In the genomic region with DNA sequence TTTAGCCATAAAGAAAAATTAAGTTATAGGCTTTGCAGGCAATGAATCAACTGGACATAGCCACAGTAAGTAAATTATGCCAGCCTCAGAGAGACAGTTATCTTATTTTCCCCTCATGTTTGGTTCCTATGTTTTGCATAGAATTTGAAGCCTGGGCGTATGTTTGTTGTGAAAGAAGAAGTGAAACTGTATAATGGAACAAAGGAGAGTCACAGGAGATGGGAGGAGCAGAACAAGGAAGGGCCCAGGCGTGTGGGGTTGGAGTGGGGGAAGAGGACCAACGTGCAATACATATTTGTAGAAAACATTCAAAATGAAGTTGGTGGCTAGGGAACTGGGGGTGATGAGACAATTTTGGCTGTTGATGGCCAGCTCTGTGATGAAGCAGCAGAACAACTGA, we compare ENCODE assay signal across 19 mouse cellular contexts. TPM values are rescaled to one million over a fixed set of nuclear protein-coding genes. Genes with fewer than 3 reads are reported as not detected.
DNase-seq lines count a peak whose midpoint lies in the region; ATAC-seq and TF ChIP-seq lines count a peak whose summit lies in the region.
"Had no signal": no experiment of that assay in that cellular context is flagged by ENCODE, and none has a peak within 500 bp of the region (broad histone marks: within the 10 kb centered on the region; RNA-seq: fewer than 3 reads in every experiment).

No protein-coding gene starts in this region.

- peak; percentile 24 to 45 for DNase-seq in heart, adult 9 months (ENCODE audit: low spot score in 2 of 2)
- DNase-seq in heart, postnatal 36 days = no peak
- peak; percentile 90 for DNase-seq in CH12.LX (ENCODE audit: extremely low read depth)
- peak; percentile 56 for DNase-seq in lung, postnatal 25 days (ENCODE audit: low spot score)
- DNase-seq in spleen, adult 12 weeks (ENCODE audit: low spot score) = peak; percentile 25
- no peak for DNase-seq in MN1 (ENCODE audit: low spot score)
- DNase-seq: adrenal gland, adult 8-10 months; gastrocnemius, postnatal 36 days; heart, postnatal 10 days; kidney, postnatal 25 days; layer of hippocampus, postnatal 36 days had no signal

- TF ChIP-seq RAD21 in CH12.LX (IDR thresholded peaks at IDR 0.05; ENCODE audit: low read depth, low read length) = no peak; the same call in none of the 2 replicates

- no peaks in the 10 kb centered on the region for H3K27me3 ChIP-seq in CH12.LX (replicated peaks)
- no peaks in the 10 kb centered on the region for H3K27me3 ChIP-seq in intestine, embryonic 16.5 days (replicated peaks; ENCODE audit: control insufficient read depth, insufficient read depth, low read length)
- H3K27me3 ChIP-seq: embryonic facial prominence, embryonic 15.5 days; limb, embryonic 12.5 days; Patski had no signal

- H3K4me3 ChIP-seq in CH12.LX (replicated peaks in 1 of 3; ENCODE audit: low read depth in 2 of 3, low read length in 2 of 3, poor library complexity in 1 of 3) = no peak overlapping the region
- no peak overlapping the region for H3K4me3 ChIP-seq in intestine, embryonic 16.5 days (ENCODE audit: low read length)
- H3K4me3 ChIP-seq: embryonic facial prominence, embryonic 15.5 days; limb, embryonic 12.5 days had no signal

- in situ Hi-C loops in CH12.LX (cut with MboI; ENCODE audit: low pct_ligation_motif_present, low pct_unique_long_range_greater_than_20kb, low sequenced_read_pairs) = loop anchor here (5.0 kb wide), 2 partner anchors 43 to 123 kb away; no protein-coding TSS in a partner anchor

- peak; percentile 98 for TF ChIP-seq EP300 in CH12.LX (IDR thresholded peaks at IDR 0.05; ENCODE audit: low read length)

- ATAC-seq in erythroblast, adult 5-6 weeks (replicated peaks; ENCODE audit: low FRiP score, poor library complexity, severe bottlenecking) = no peak
- no peak for ATAC-seq in intestine, embryonic 16.5 days
- ATAC-seq: Patski had no signal

- WGBS in intestine, embryonic 16.5 days = 92% methylated on average over 3 of the region's 3 CpGs

- H3K4me2 ChIP-seq in CH12.LX (ENCODE audit: insufficient read depth, low read depth, poor library complexity, severe bottlenecking) = peak overlapping the region; percentile 53
- no peak overlapping the region for H3K4me2 ChIP-seq in intestine, embryonic 16.5 days (ENCODE audit: low read depth, low read length)
- H3K4me2 ChIP-seq: embryonic facial prominence, embryonic 15.5 days; limb, embryonic 12.5 days had no signal

- peaks cover 9 to 43% of the 10 kb centered on the region in 2 experiments; a peak in 3 of 4 replicates for H3K4me1 ChIP-seq in CH12.LX (ENCODE audit: control insufficient read depth in 1 of 2, insufficient read depth in 2 of 2)
- no peaks in the 10 kb centered on the region for H3K4me1 ChIP-seq in intestine, embryonic 16.5 days (ENCODE audit: control insufficient read depth, insufficient read depth, low read length)
- H3K4me1 ChIP-seq: embryonic facial prominence, embryonic 15.5 days; limb, embryonic 12.5 days had no signal

- dilution Hi-C loops in CH12.LX (cut with MboI; ENCODE audit: extremely low pct_ligation_motif_present, extremely low pct_unique_long_range_greater_than_20kb, low sequenced_read_pairs) = no loop called here

- H3K9ac ChIP-seq in CH12.LX (ENCODE audit: insufficient read depth, low read depth) = no peak overlapping the region
- H3K9ac ChIP-seq in intestine, embryonic 16.5 days (ENCODE audit: low read depth, low read length) = no peak overlapping the region
- H3K9ac ChIP-seq: embryonic facial prominence, embryonic 15.5 days; limb, embryonic 12.5 days had no signal

- no peak for TF ChIP-seq CTCF in CH12.LX (conservative IDR thresholded peaks at IDR 0.05 in 1 of 2, IDR thresholded peaks at IDR 0.05 in 1 of 2; ENCODE audit: low read depth in 2 of 2, low read length in 2 of 2)

- intact Hi-C loops in heart, postnatal 36 days (cut with DNase I) = no loop called here

- peaks cover 19 to 33% of the 10 kb centered on the region in 2 experiments for H3K36me3 ChIP-seq in CH12.LX (replicated peaks in 1 of 2; ENCODE audit: control insufficient read depth in 1 of 2, insufficient read depth in 1 of 2, low read length in 1 of 2)
- peaks cover 13% of the 10 kb centered on the region for H3K36me3 ChIP-seq in intestine, embryonic 16.5 days (ENCODE audit: control insufficient read depth, insufficient read depth, low read length)

- peak overlapping the region; percentile 78 for H3K27ac ChIP-seq in CH12.LX (ENCODE audit: insufficient read depth, low read depth)
- no peak overlapping the region for H3K27ac ChIP-seq in intestine, embryonic 16.5 days (ENCODE audit: low read length)
- H3K27ac ChIP-seq: embryonic facial prominence, embryonic 15.5 days; limb, embryonic 12.5 days had no signal

- no peaks in the 10 kb centered on the region for H3K9me3 ChIP-seq in CH12.LX (replicated peaks; ENCODE audit: low read length)
- H3K9me3 ChIP-seq in intestine, embryonic 16.5 days (ENCODE audit: control insufficient read depth, low read length) = no peaks in the 10 kb centered on the region
- H3K9me3 ChIP-seq: embryonic facial prominence, embryonic 15.5 days; limb, embryonic 12.5 days had no signal

- TF ChIP-seq POLR2A in CH12.LX (IDR thresholded peaks at IDR 0.05; ENCODE audit: low read depth, low read length) = peak; percentile 48

- peaks cover 11% of the 10 kb centered on the region; the same call in 1 of the 2 replicates for H3K79me2 ChIP-seq in CH12.LX (replicated peaks; ENCODE audit: control insufficient read depth, extremely low read depth, insufficient read depth, poor library complexity, severe bottlenecking)

TF ChIP-seq in CH12.LX, 34 proteins besides CTCF, POLR2A, EP300 and RAD21 (continues in another document):
- TF ChIP-seq IRF4 (IDR thresholded peaks at IDR 0.05; ENCODE audit: low read depth, low read length) (peak; percentile 99), RCOR1 (conservative IDR thresholded peaks at IDR 0.05; ENCODE audit: low read depth, low read length) (peak; percentile 88), ZNF384 (IDR thresholded peaks at IDR 0.05; ENCODE audit: low read depth, low read length) (peak; percentile 26; the same call in 1 of the 2 replicates), GABPA (IDR thresholded peaks at IDR 0.05; ENCODE audit: insufficient replicate concordance, low read depth, low read length) (no peak), SMC3 (IDR thresholded peaks at IDR 0.05; ENCODE audit: low read depth, low read length) (peak; percentile 37; the same call in 1 of the 2 replicates), HCFC1 (IDR thresholded peaks at IDR 0.05; ENCODE audit: low read depth, low read length) (peak; percentile 36; the same call in 1 of the 2 replicates), ZC3H11A (IDR thresholded peaks at IDR 0.05; ENCODE audit: low read depth, low read length) (no peak), PAX5 (IDR thresholded peaks at IDR 0.05; ENCODE audit: low read length) (no peak), UBTF (IDR thresholded peaks at IDR 0.05; ENCODE audit: low read depth, low read length) (no peak), MXI1 (IDR thresholded peaks at IDR 0.05; ENCODE audit: low read depth, low read length) (peak; percentile 54; the same call in 1 of the 2 replicates), MEF2A (IDR thresholded peaks at IDR 0.05; ENCODE audit: borderline replicate concordance, low read depth, low read length) (peak; percentile 84), KAT2A (IDR thresholded peaks at IDR 0.05; ENCODE audit: insufficient replicate concordance, low read length) (no peak), MAX (IDR thresholded peaks at IDR 0.05; ENCODE audit: low read length) (peak; percentile 62; the same call in 1 of the 2 replicates)

RNA-seq across cellular contexts. Expression of gene Fndc7, which starts 10.3 kb away (rescaled TPM):
- total RNA-seq in heart, postnatal 36 days (2021) = under 1 TPM in 1 of 2 experiments, not detected in 1; 0.08 TPM
- total RNA-seq in CH12.LX (2012; rRNA removed) = 0.42 and 0.81 TPM in 2 replicates
- 1.1 TPM in 2 replicates for total RNA-seq in CH12.LX (2014; rRNA removed)
- polyA plus RNA-seq in CH12.LX (2012; ENCODE audit: insufficient read length, low read depth) = 0.57 and 0.61 TPM in 2 replicates
- not detected in 2 replicates for total RNA-seq in erythroblast, adult 5-6 weeks (2015; ENCODE audit: low replicate concordance)
- total RNA-seq in erythroblast, adult 5-6 weeks (2017; ENCODE audit: low replicate concordance) = 0.14 and 1.4 TPM in 2 replicates
- 0.11 and 0.47 TPM in 2 replicates for polyA plus RNA-seq in intestine, embryonic 16.5 days (2015; fragmentation: Nextera tagmentation; extraction: Ambion mirVana)

RNA-seq across cellular contexts. Expression of gene Prpf38b, which starts 11.4 kb away (rescaled TPM):
- total RNA-seq in heart, postnatal 36 days (2021) = 10 to 100 TPM; 18.4 to 19.1 TPM
- total RNA-seq in CH12.LX (2012; rRNA removed) (42.6 and 47.4 TPM in 2 replicates), CH12.LX (2014; rRNA removed) (42.9 and 55.9 TPM in 2 replicates)
- polyA plus RNA-seq in CH12.LX (2012; ENCODE audit: insufficient read length, low read depth) = 177 and 193 TPM in 2 replicates
- 51.4 and 52.3 TPM in 2 replicates for total RNA-seq in erythroblast, adult 5-6 weeks (2015; ENCODE audit: low replicate concordance)
- 128 and 134 TPM in 2 replicates for total RNA-seq in erythroblast, adult 5-6 weeks (2017; ENCODE audit: low replicate concordance)
- 53.6 and 57.8 TPM in 2 replicates for polyA plus RNA-seq in intestine, embryonic 16.5 days (2015; fragmentation: Nextera tagmentation; extraction: Ambion mirVana)

RNA-seq across cellular contexts. Expression of gene Henmt1, which starts 39.5 kb away (rescaled TPM):
- total RNA-seq in heart, postnatal 36 days (2021) = not detected
- total RNA-seq in CH12.LX (2012; rRNA removed) (not detected in 2 replicates), CH12.LX (2014; rRNA removed) (not detected in 2 replicates)
- polyA plus RNA-seq in CH12.LX (2012; ENCODE audit: insufficient read length, low read depth) = 0.45 TPM in 1 of 2 replicates, not detected in the other
- not detected in 2 replicates for total RNA-seq in erythroblast, adult 5-6 weeks (2015; ENCODE audit: low replicate concordance)
- not detected in 2 replicates for total RNA-seq in erythroblast, adult 5-6 weeks (2017; ENCODE audit: low replicate concordance)
- polyA plus RNA-seq in intestine, embryonic 16.5 days (2015; fragmentation: Nextera tagmentation; extraction: Ambion mirVana) = 0.12 and 0.28 TPM in 2 replicates
- total RNA-seq: gastrocnemius, postnatal 36 days; heart, postnatal 10 days had no signal

RNA-seq across cellular contexts. Expression of gene Gm9857, which starts 40.1 kb away (rescaled TPM):
- not detected for total RNA-seq in heart, postnatal 36 days (2021)
- total RNA-seq in CH12.LX (2012; rRNA removed) (not detected in 2 replicates), CH12.LX (2014; rRNA removed) (not detected in 2 replicates)
- polyA plus RNA-seq in CH12.LX (2012; ENCODE audit: insufficient read length, low read depth) = not detected in 2 replicates
- total RNA-seq in erythroblast, adult 5-6 weeks (2015; ENCODE audit: low replicate concordance) = not detected in 2 replicates
- total RNA-seq in erythroblast, adult 5-6 weeks (2017; ENCODE audit: low replicate concordance) = not detected in 2 replicates
- polyA plus RNA-seq in intestine, embryonic 16.5 days (2015; fragmentation: Nextera tagmentation; extraction: Ambion mirVana) = not detected in 2 replicates
- total RNA-seq: adrenal gland, adult 8-10 months; gastrocnemius, postnatal 36 days; heart, postnatal 10 days; layer of hippocampus, postnatal 36 days had no signal
- polyA plus RNA-seq: C2C12; cortical plate, adult 2 months; intestine, embryonic 14.5 days; limb, embryonic 12.5 days; Patski had no signal

RNA-seq across cellular contexts. Expression of gene Stxbp3, which starts 59.8 kb away (rescaled TPM):
- 10 to 100 TPM; 23.5 to 29.3 TPM for total RNA-seq in heart, postnatal 36 days (2021)
- 14.5 and 21.5 TPM in 2 replicates for total RNA-seq in CH12.LX (2012; rRNA removed)
- 14.4 and 16.7 TPM in 2 replicates for total RNA-seq in CH12.LX (2014; rRNA removed)
- 12.1 and 16.7 TPM in 2 replicates for polyA plus RNA-seq in CH12.LX (2012; ENCODE audit: insufficient read length, low read depth)
- total RNA-seq in erythroblast, adult 5-6 weeks (2015; ENCODE audit: low replicate concordance) = 15.8 and 25.7 TPM in 2 replicates
- total RNA-seq in erythroblast, adult 5-6 weeks (2017; ENCODE audit: low replicate concordance) = 16.0 and 21.0 TPM in 2 replicates
- polyA plus RNA-seq in intestine, embryonic 16.5 days (2015; fragmentation: Nextera tagmentation; extraction: Ambion mirVana) = 49.6 and 52.1 TPM in 2 replicates

Comparison
In these comparisons a context has a peak if more than half of its experiments do, and no peak if none do; other contexts are left out.
1. DNase-seq: peak in heart, adult 9 months (2 of 2), CH12.LX (single experiment), lung, postnatal 25 days (single experiment) and spleen, adult 12 weeks (single experiment); none in heart, postnatal 36 days (0 of 2) and MN1 (single experiment).